Mouse (Mus musculus) small intestine, adult 2 months (tissue): ENCODE results near the gene Arl4c.

Experiments
- CTCF ChIP-seq: fragments of 200-500 bp; IDR thresholded peaks from 2 replicates; pipeline ENCODE4 v1.5.1; 2012; ENCODE audit warnings: low read depth, mild to moderate bottlenecking, control low read depth, inconsistent platforms, low read length, moderate library complexity, mixed read lengths; ENCODE audit not compliant: insufficient replicate concordance, insufficient read length; ENCODE audit errors: extremely low read depth
- POLR2A ChIP-seq: fragments of 200-500 bp; IDR thresholded peaks from 2 replicates; pipeline ENCODE4 v1.6.1; 2012; ENCODE audit warnings: low read depth, mild to moderate bottlenecking, control low read depth, inconsistent platforms, low read length, moderate library complexity

DNA sequence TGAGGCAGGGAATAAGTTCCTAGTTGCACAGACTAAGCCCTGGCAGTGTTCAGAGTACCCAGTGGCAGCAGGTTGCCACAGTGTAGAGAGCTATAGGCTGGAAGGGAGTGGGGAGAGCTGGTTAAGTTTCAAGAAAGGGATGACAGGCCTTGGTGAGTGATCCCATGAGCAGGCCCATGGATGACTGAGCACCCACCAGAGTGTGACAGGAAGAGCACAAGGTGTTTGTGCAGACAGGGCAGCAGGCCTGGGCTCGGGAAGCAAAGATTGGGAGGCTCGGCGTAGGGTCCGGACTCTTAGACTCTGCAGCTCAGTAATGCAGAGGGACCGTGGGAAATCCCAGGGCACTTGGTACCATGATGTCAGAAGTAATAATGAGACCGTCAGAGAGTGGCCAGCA is 49.3 kb upstream of the Arl4c start:
- no peak for TF ChIP-seq POLR2A
- no peak for TF ChIP-seq CTCF
